Mouse (Mus musculus) cerebellum, adult (tissue): ENCODE measurements around the gene Il9.

Experiments
- ATAC-seq: cut with Nextera tagmentation; 2 replicates; pipeline ENCODE4 v1.9.2; 2017; ENCODE audit warnings: mild to moderate bottlenecking, moderate library complexity, mixed read lengths; ENCODE audit not compliant: insufficient number of reproducible peaks, low FRiP score, low TSS enrichment

The Il9 gene

DNA sequence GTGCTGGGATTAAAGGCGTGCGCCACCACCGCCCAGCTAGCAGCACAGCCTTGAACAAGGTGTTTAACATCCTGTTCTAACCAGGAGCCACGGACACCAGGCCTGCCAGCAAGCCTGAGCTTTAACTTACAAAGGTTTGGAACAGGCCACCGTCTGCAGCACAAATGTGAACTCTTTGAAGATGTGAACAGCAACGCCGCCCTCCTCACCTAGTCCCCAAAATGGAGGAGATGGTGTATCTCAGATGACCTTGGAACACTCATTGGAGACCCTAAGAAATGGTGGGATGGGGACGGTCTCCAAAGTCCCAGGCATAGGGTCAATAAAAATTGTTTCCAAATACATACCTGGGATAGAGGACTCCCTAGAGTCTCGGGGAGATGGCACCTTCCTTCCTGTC, 9.4 kb downstream of the Il9 start:
- ATAC-seq, result no peak

DNA sequence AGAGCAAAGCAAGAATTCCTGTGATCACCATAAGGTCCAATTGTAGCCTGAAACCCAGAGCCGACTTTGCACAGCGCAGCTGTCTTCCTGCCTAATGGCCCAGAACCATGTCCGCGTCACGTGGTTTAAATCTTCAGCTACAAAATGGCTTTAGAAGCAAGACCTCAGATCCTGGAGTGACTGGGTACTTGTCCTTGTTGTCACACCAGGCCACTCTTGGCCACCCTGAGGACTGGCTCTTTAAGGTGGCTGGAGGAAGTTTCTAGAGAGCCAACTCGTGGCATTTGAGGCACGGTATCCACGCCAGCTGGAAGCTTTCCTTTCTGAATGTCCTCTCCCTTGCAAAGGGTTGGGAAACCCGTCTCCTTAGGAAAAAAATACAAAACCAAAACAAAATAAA, 10.1 kb downstream of the Il9 start:
- ATAC-seq, result no peak

DNA sequence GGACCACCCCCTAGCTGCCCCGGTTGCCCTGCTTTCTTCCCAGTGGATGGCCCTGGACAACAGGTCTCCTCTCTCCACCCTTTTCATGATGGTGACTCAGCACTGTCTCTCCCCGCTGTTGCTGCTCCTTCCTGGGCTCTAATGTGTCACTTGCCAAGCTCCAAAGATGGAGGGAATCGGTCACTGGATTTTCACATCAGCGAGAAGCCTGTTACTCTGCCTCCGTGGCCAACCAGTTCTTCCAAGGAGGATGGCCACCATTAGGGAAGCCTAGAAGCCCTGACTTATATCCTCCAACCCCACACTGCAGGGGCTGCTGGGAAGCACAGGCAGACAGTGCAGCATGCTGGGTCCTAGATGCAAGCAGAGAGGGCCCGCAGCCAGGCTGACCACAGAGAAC, 10.8 kb downstream of the Il9 start:
- no peak for ATAC-seq

DNA sequence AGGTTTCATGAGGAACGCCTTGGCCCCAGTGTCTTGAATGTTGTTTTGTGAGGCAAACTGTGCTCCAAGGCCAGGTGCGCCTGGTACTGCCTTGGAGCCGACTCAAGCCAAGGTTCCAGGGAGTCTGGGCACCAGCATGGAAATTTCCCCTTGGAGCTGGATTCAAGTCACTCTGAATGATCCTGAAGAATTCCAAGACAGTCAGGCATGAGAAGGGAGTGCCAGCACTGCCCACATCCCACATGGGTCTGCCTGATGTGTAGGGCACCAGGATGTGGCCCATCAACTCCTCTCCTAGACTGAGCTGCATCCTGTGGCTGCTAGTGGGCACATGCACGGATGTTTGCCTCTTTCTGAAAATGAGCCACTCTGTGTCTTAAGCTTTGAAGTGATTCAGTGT, 13.5 kb downstream of the Il9 start:
- no peak for ATAC-seq

DNA sequence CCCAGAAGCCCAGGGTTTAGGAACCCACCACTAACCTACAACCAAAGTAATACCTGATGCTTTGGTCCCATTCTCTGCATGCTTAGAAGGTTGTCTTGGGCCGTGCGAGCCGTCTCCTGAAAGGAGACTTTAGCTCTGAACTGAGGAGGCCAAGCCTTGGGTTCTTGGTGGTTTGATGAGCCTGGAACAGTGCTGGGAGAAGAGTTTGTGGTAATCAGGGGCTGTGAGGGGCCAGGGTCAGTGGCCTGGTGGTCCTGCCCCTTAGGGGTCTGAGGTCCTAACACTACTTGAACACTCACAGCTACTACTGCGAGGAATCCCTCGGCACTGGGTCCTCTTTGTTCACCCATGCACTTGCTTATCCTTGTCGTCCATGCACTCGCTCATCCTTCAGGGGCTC, 14.3 kb downstream of the Il9 start:
- ATAC-seq, result no peak

DNA sequence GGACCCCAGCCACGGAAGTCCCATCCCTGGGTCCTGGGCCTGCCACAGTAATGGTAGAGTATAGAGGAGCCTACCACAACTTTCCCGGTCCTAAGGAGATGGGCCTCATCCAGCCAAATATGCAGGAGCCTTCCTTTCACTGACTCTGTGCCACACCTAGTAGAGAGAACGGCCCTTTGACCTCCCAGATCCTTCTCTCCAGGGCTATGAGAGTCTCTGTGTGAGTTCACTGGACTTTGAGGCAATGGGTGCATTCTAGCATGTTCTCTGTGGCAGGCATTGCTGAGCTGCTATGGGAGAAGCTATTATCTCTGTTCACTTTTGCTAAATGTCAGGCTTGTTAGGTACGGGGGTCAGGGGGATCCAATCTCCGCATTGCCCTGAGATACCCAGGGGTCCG, 18.3 kb downstream of the Il9 start:
- ATAC-seq, result no peak

DNA sequence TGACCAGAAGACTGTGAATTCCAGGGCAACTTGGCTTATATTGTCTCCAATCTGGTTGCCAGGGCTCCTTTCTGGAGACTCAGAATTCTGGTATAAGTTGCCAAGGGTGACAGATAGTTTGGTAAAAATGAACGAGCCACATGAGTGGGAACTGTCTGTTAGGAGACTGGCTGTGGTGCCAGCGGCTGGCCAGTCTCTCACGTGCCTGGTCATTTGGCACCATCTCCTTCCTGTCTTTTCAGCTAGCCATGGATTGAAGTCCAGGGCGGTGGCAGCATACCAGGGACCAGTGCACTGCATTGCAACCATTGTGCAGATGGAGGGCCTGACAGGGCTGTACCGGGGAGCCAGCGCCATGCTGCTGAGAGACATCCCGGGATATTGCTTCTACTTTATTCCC, 18.8 kb downstream of the Il9 start:
- ATAC-seq, result no peak

DNA sequence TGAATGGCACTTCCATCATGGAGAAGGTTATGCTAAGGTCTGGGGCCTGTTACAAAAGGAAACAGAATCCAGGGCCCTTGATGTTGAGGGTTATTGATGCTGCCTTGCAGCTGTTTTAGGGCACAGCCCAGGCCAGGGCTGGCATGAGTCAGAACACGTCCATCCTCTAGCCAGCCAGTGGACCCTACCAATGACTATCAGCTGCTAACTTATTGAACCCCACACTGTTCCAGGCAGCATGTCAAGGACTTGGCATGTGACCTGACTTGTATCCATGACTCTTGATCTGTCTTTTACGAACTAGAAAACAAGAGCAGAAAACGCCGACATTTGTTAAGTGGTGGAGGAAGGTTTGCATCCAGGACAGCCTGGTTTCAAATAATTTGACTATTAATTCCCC, 19.3 kb downstream of the Il9 start:
- no peak for ATAC-seq

DNA sequence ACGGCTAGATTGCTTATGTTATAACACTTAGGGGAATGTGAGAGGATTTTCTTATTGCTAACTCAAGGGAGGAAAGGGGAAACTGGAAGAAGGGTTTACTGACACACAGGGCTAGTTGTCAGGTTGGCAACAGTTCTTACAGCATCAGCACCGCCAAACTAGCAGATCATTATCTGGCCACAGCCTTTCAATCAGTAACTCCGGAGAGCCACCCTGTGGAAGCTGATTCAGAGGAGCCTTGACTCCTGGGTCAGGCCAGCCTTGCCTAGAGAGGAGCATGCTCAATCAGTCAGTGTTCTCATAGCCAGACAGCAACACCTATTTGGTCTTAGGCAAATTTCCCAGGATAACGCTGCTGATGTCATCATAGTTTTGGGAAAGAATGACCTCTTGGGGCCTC, 20.6 kb downstream of the Il9 start:
- no peak for ATAC-seq

DNA sequence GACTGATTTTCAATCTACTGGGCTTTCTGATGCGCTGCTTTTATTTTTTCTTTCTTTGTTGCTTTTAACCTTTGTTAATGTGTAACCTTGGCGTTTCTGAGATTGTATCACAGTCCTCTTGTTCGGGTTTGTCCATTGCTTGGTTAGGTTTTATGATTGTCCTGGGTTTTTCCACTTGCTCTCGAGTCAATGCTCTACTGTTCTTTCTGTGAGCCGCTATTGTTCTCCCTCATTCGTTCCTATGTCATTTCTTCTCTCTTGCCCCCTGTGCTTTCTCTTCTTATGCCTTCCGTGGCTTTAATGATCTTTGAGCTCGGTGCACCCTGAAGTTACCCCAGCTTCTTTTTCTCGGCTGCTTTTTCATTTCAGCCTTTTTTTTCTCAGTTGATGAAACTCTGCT, 24.0 kb downstream of the Il9 start:
- no peak for ATAC-seq

DNA sequence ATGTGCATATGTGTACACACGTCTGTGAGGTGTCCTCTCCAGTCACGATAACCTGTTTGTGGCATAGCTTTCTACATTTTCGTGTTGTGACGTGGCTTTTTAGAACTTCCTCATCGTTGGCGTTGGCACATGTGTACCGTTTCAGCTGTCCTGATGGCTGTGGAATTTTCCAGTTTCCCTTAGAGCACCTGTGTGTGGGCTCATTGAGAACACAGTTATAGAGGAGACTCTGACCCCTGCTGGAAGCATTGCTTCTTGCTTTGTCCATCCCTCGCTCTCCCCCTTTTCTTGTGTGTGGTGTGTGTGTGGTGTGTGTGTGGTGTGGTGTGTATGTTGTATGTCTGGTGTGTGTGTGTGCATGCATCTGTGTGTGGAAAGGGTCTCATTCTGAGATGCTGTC, 32.0 kb downstream of the Il9 start:
- no peak for ATAC-seq

DNA sequence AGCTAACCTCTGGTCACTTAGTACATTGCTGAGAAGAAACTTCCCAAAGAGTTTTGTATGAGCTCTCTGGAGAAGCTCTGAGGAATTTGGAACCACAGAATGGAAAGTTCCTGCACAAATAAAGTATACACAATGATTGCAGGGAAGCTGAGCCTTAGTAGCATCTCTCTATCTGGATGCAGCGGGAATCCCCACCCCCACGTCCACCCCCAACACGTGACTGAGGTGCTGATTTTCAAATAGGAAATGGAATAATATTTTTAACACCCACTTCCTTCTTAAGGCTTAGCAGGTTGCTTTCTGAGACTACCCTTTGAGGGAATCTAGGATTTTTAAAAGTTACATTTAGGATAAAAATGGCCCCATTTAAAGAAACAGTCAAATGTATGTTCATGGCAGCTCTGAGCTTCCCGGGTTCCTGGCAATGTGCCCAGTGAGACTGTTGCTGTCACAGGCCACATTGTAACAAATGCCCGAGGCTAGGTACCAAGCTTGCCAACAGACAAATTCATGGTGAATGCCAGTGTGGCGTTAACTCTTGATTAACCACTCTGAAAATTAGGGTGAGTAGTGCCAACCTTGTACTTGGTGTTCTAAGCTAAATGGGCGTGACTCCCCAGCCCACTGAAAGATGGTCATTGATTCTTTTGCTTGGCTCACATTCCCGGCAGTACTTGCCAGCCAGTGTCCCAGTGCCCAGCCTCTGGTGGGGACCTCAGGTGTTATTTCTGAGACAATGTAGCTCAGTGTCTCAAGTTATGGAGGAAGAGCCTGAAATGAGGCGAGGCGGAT, 32.6 kb downstream of the Il9 start:
- ATAC-seq, result 0 out of 2 replicates have a peak, but pooled peaks have one; percentile 22

DNA sequence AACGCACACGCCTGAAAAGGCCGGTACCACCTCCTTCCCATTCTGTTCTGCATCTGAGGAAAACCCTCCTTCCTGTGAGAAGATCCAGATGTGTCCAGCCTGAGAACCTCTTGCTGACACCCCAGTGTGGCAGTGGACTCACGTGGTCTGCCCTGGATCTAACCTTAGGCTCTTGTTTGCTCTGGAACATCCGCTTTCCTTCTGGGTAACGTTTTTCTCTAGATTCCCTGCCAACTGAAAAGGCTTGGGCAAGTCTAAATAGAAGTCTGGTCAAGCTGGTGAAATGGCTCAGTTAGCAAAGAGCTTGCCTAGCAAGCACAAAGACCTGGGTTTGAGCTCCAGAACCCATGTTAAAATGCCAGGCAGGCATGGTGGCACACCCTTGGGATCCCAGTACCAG, 37.0 kb downstream of the Il9 start:
- ATAC-seq, result no peak

DNA sequence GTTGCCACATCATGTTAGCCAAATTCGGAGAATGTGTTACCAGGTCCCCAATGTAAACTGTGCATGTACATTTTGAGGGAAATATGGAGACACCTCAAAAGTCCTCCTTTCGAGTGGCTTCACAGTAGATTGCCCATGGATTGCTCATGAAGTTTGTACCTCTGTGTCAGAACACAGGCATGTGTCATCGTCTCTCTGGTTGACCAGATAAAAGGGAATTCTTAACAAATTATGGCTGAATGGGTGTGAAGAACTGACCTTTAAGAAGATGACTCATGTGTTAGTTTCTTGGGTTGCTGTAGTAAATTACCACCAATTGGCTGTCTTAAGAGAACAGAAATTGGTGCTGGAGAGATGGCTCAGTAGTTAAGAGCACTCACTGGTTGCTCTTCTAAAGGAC, 37.9 kb downstream of the Il9 start:
- no peak for ATAC-seq

DNA sequence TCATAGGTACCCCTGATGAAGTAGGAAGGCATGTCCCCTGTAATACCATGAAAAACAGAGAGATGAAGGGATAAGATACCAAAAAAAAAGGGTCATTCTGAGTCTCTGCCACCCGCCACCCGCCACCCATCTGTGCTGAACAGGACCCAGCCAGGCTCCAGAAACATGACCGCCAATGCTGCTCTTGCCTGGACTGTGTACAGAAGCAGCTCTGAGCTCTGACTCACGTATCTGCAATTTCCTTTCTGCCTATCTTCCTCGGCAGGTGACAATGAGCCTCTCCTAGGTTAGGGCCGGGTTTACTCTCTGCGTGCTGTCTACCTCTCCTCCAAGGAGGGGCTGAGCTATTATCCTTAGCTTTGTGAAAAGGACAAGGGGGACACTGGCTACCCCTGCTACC, 38.6 kb downstream of the Il9 start:
- no peak for ATAC-seq

DNA sequence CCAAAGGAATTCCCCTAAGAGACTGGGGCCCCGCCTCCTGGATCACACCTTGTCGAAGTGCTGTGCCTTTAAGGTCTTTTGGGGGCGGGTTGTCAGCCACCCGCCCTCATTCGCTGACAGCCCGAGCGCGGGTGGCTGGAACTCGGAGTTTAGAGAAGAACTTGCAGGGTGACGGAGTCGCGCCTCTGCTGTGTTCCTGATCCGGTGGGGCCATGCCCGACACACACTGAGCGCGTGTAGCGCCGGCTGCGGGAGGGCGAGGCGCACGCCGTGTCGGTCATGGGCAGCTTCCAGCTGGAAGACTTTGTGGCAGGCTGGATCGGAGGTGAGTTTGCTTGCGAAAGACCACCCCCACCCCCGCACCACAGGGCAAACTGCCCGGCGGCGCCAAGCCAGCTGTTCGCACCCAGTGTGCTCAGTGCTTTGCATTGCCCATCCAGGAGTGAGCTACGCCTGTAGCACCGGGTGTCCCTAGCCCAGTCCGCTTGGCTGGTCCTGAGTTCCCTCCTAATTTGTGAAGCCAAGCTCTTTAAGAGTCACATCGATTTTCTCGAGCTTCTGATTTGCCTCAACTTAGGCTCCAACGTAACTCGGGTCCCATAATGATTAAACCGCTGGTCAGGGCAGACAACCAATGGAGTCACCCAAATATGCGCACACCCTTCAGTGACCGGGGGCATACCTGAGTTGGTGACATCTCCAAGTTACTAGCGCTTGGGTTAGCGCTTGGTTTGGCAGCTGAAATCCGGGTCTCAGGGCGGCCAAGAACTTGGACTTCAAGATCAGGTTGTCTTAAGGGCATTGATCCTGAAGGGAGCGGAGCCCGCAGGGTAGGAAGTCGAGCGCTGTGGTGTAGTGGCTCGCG, 43.6 kb downstream of the Il9 start, which contains the start of gene Slc25a48:
TSS of gene Slc25a48 (plus strand) at position 145 of the 865 bp plus-strand sequence.
- no peak for ATAC-seq

DNA sequence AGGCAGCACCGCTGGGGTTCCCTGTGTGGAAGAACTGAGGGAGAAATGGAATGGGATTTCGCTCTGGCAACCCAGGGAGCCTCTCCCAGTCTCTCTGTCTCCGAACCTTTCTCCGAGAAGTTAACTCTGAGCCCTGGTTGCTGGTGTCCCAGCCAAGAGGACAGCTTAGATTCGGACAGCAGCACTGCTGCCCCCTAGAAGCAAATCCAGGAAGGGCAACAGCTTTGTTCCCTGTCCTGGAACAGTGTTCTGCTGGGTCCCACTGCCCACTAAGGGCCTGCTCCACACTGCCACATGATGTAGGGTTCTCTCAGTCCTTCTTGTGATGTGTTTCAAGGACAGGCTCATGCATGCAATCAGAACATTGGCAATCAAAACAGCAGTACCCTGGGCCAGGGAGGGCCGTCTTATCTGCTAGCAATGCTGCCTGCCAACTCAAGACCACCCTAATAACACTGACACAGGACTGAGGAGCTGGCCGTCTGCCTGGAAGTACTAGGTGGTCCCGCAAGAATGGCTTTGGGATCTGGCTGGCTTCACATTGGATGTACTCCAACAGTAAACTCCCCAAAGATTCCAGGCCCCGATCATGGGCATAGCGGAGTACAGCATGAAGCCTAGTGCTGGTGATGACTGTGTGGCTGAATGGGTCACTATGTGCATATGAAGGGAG, 46.3 kb downstream of the Il9 start:
- ATAC-seq, result no peak

DNA sequence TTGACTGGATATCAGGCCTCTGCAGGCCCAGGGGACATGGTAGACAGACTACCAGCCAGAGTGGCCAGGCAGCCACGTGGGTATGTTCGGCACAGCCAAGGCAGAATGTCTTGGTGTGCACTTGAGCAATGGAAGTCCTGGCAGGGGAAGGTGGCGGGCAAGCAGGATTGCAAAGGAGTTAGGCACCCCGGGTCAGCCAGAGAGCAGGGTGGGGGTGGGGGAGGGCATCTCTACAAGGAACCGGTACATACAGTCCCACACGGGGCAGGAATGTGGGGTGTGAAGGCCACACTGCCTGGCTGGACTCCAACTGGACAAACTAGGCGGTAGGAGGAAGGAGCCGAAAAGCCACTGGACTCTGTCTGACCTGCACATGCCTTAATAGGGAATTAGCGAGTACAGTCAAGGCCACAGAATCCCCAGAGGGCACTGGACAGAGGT, 47.7 kb downstream of the Il9 start:
- ATAC-seq, result no peak

DNA sequence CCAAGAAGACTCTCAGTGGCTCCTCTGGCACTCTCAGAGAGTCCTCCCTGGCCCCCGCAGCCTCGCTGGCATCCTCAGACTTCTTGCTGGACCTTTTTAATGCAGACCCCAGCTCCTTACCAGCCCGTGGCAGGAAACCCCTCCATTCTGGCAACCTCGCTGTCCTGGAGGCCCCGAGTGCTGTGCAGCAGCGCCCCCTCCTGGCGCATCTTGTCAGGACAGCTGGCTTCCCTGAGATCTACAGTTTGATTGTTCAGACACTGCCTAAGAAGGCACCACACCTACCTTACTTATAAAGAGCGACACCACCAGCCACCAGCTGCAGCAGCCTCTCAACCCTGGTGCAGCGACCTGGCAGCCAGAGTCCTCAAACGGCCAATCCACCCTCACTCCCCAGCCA, 48.6 kb downstream of the Il9 start:
- ATAC-seq, result 0 out of 2 replicates have a peak, but pooled peaks have one; percentile 2

DNA sequence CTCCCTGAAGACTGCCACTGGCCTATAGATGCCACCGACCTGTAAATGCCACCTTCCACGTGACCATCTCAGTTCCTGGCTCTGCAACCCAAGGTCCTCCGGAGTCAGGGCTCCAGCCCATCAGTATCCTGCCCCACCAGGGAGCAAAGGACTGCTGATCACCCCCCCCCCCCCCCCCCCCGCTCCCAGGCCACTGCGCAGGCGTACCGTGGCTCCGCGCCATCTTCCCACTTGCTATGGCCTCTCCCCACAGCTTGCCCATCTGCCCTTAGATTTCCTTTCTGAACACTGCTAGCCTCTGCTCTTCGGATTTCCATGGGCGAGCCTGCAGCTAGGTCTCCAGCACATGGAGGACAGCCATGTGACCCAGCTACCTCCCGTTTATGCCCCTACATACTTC, 49.5 kb downstream of the Il9 start:
- peak; percentile 47 for ATAC-seq
